Mouse (Mus musculus) C2C12 (cell line): ENCODE data around the gene Fnbp1. TPM values are rescaled to one million over a fixed set of nuclear protein-coding genes. Genes with fewer than 3 reads are reported as not detected.

Source experiments
- H3K27me3 ChIP-seq: one replicate; pipeline ENCODE4 v1.6.1; 2011; ENCODE audit not compliant: control insufficient read depth, insufficient read depth, insufficient read length
- H3K36me3 ChIP-seq: one replicate; pipeline ENCODE4 v1.6.1; 2011; ENCODE audit not compliant: control insufficient read depth, insufficient read depth
- H3K4me3 ChIP-seq: one replicate; pipeline ENCODE4 v1.5.1; 2011; ENCODE audit warnings: mild to moderate bottlenecking, control low read depth; ENCODE audit not compliant: poor library complexity, insufficient read depth, severe bottlenecking
- H3K79me2 ChIP-seq: one replicate; pipeline ENCODE4 v1.6.1; 2011; ENCODE audit not compliant: control insufficient read depth, insufficient read depth
- H3K79me3 ChIP-seq: one replicate; pipeline ENCODE4 v1.6.1; 2011; ENCODE audit warnings: low read depth, control low read depth
- H3ac ChIP-seq: one replicate; pipeline ENCODE3; 2011; ENCODE audit warnings: low read depth; ENCODE audit not compliant: control insufficient read depth, insufficient read length
- CEBPB ChIP-seq: IDR thresholded peaks from one replicate; pipeline ENCODE4 v1.6.1; 2011; ENCODE audit warnings: low read depth, mild to moderate bottlenecking, control low read depth, moderate library complexity
- CTCF ChIP-seq: IDR thresholded peaks from one replicate; pipeline ENCODE4 v1.5.1; 2011; ENCODE audit not compliant: control insufficient read depth, insufficient read depth, insufficient read length
- FOSL1 ChIP-seq: IDR thresholded peaks from one replicate; pipeline ENCODE4 v1.8.0; 2011; ENCODE audit warnings: mild to moderate bottlenecking, low read length; ENCODE audit not compliant: poor library complexity, insufficient read depth, severe bottlenecking
- MAX ChIP-seq: IDR thresholded peaks from one replicate; pipeline ENCODE4 v1.6.1; 2011; ENCODE audit warnings: mild to moderate bottlenecking, control low read depth
- MYOD1 ChIP-seq: IDR thresholded peaks from one replicate; pipeline ENCODE4 v1.6.1; 2011; ENCODE audit warnings: low read depth; ENCODE audit not compliant: control insufficient read depth, insufficient read length
- MYOG ChIP-seq: IDR thresholded peaks from one replicate; pipeline ENCODE4 v1.6.1; 2011; ENCODE audit not compliant: control insufficient read depth, insufficient read length; ENCODE audit errors: extremely low read depth
- USF1 ChIP-seq: IDR thresholded peaks from one replicate; pipeline ENCODE4 v1.6.1; 2011; ENCODE audit warnings: low read depth, mild to moderate bottlenecking, control low read depth, moderate library complexity
- polyA plus RNA-seq: library from polyadenylated mRNA; unstranded; fragments of >200 nt; fragmentation: generic; extraction: Trizol; gene quantifications from one replicate; pipeline ENCODE4 v1.2.1, GENCODE M21; 2012; ENCODE audit warnings: missing spikeins

Gene Fnbp1
- polyA plus RNA-seq, 1 experiment = 13.5 TPM

GRCm38 (mm10) chr2:31111685-31112084, 30.1 kb downstream of the Fnbp1 start:
- no peaks in the 10 kb centered on the region for H3K27me3 ChIP-seq
- TF ChIP-seq CTCF (no peak), MYOD1 (no peak), MAX (no peak), CEBPB (no peak), MYOG (no peak), USF1 (no peak), FOSL1 (no peak)

GRCm38 (mm10) chr2:31109960-31110548, 31.8 kb downstream of the Fnbp1 start:
- Histone ChIP-seq H3K79me3 (no peaks in the 10 kb centered on the region), H3K79me2 (peaks cover 9% of the 10 kb centered on the region), H3K4me3 (no peak overlapping the region), H3K36me3 (no peaks in the 10 kb centered on the region), H3K27me3 (no peaks in the 10 kb centered on the region), H3ac (no peak overlapping the region)
- TF ChIP-seq USF1 (no peak), CTCF (no peak), CEBPB (no peak), MAX (no peak)

More at GRCm38 (mm10) chr2:31111685-31112084, 30.1 kb downstream of the Fnbp1 start:
- no peaks in the 10 kb centered on the region for H3K36me3 ChIP-seq
- no peak overlapping the region for H3ac ChIP-seq
- no peaks in the 10 kb centered on the region for H3K79me3 ChIP-seq
- peaks cover 16% of the 10 kb centered on the region for H3K79me2 ChIP-seq
- no peak overlapping the region for H3K4me3 ChIP-seq

- H3ac ChIP-seq = no peak overlapping the region
- no peaks in the 10 kb centered on the region for H3K79me2 ChIP-seq
- no peaks in the 10 kb centered on the region for H3K79me3 ChIP-seq
- TF ChIP-seq MYOG (no peak), CEBPB (no peak), MYOD1 (no peak), USF1 (no peak), FOSL1 (no peak), MAX (no peak), CTCF (no peak)
- H3K27me3 ChIP-seq = no peaks in the 10 kb centered on the region
- H3K36me3 ChIP-seq = no peaks in the 10 kb centered on the region
- H3K4me3 ChIP-seq = no peak overlapping the region
Measured at GRCm38 (mm10) chr2:31108186-31108585, 33.6 kb downstream of the Fnbp1 start.

GRCm38 (mm10) chr2:31106621-31107320, 35.0 kb downstream of the Fnbp1 start:
- Histone ChIP-seq H3K79me2 (no peaks in the 10 kb centered on the region), H3K36me3 (no peaks in the 10 kb centered on the region), H3K4me3 (no peak overlapping the region), H3K27me3 (no peaks in the 10 kb centered on the region), H3K79me3 (no peaks in the 10 kb centered on the region), H3ac (no peak overlapping the region)
- TF ChIP-seq CEBPB (no peak), CTCF (no peak)

GRCm38 (mm10) chr2:31106004-31106403, 35.8 kb downstream of the Fnbp1 start:
- H3K4me3 ChIP-seq = no peak overlapping the region
- H3K36me3 ChIP-seq = peaks cover 2% of the 10 kb centered on the region
- no peaks in the 10 kb centered on the region for H3K79me2 ChIP-seq
- no peaks in the 10 kb centered on the region for H3K27me3 ChIP-seq
- H3K79me3 ChIP-seq = no peaks in the 10 kb centered on the region
- no peak for TF ChIP-seq FOSL1
- TF ChIP-seq MAX = no peak
- TF ChIP-seq MYOG = no peak
- no peak for TF ChIP-seq CTCF
- TF ChIP-seq MYOD1 = no peak
- no peak overlapping the region for H3ac ChIP-seq

- TF ChIP-seq MAX (no peak), USF1 (no peak), MYOG (no peak), MYOD1 (no peak), CEBPB (no peak), CTCF (no peak), FOSL1 (no peak)
- H3K27me3 ChIP-seq = no peaks in the 10 kb centered on the region
- H3K4me3 ChIP-seq = no peak overlapping the region
Measured at GRCm38 (mm10) chr2:31105279-31105678, 36.5 kb downstream of the Fnbp1 start.

More at GRCm38 (mm10) chr2:31105279-31105678, 36.5 kb downstream of the Fnbp1 start:
- Histone ChIP-seq H3ac (no peak overlapping the region), H3K36me3 (peaks cover 2% of the 10 kb centered on the region), H3K79me2 (no peaks in the 10 kb centered on the region), H3K79me3 (no peaks in the 10 kb centered on the region)
